Mouse (Mus musculus) midbrain, embryonic 12.5 days (tissue): ENCODE data around the gene Slc6a21. TPM values are rescaled to one million over a fixed set of nuclear protein-coding genes. Genes with fewer than 3 reads are reported as not detected.

Experiments used
- ATAC-seq: fragments of 200-750 bp; cut with Nextera tagmentation; 2 replicates; pipeline ENCODE4 v1.8.0; 2017; ENCODE audit warnings: low read depth, moderate TSS enrichment, moderate library complexity; ENCODE audit not compliant: low FRiP score
- H3K27ac ChIP-seq: fragments of 300-500 bp; sonication (generic); replicated peaks from 2 replicates; pipeline ENCODE4 v1.5.1; 2016; ENCODE audit warnings: mild to moderate bottlenecking
- H3K27me3 ChIP-seq: fragments of 300-500 bp; sonication (generic); 2 replicates; pipeline ENCODE4 v1.6.1; 2016; ENCODE audit warnings: mild to moderate bottlenecking
- H3K36me3 ChIP-seq: fragments of 300-500 bp; sonication (generic); 2 replicates; pipeline ENCODE4 v1.6.1; 2016
- H3K4me1 ChIP-seq: fragments of 300-500 bp; sonication (generic); 2 replicates; pipeline ENCODE4 v1.6.1; 2016
- H3K4me2 ChIP-seq: fragments of 300-500 bp; sonication (generic); replicated peaks from 2 replicates; pipeline ENCODE4 v1.6.1; 2016; ENCODE audit warnings: mild to moderate bottlenecking, moderate library complexity
- H3K4me3 ChIP-seq: fragments of 300-500 bp; sonication (generic); 2 replicates; pipeline ENCODE4 v1.5.1; 2016; ENCODE audit warnings: mild to moderate bottlenecking
- H3K9ac ChIP-seq: fragments of 300-500 bp; sonication (generic); replicated peaks from 2 replicates; pipeline ENCODE4 v1.6.1; 2016; ENCODE audit warnings: mild to moderate bottlenecking, moderate library complexity
- H3K9me3 ChIP-seq: fragments of 300-500 bp; sonication (generic); 2 replicates; pipeline ENCODE4 v1.6.1; 2016; ENCODE audit warnings: mild to moderate bottlenecking
- WGBS: fragments of 180-500 bp; shearing (Covaris S2); methylation state at CpG from one replicate; pipeline ENCODE4 v1.1.7; 2016; 5-methylcytosine and 5-hydroxymethylcytosine counted together
- polyA plus RNA-seq: library from polyadenylated mRNA; unstranded; fragments of >200 nt; fragmentation: Nextera tagmentation; extraction: Ambion mirVana; gene quantifications from 2 replicates; pipeline ENCODE4 v1.2.1, GENCODE M21; 2016

The Slc6a21 gene
- polyA plus RNA-seq, 1 experiment from 2014 or later = not detected

- no peak overlapping the region for H3K9ac ChIP-seq
- 94% methylated on average over 5 of the region's 5 CpGs for WGBS
- no peaks in the 10 kb centered on the region for H3K9me3 ChIP-seq
- no peak overlapping the region for H3K4me3 ChIP-seq
- H3K36me3 ChIP-seq = 0 out of 2 replicates have a peak, but pooled peaks cover 4% of the 10 kb centered on the region
- H3K27ac ChIP-seq = no peak overlapping the region
- ATAC-seq = no peak
- no peak overlapping the region for H3K4me2 ChIP-seq
- H3K27me3 ChIP-seq = no peaks in the 10 kb centered on the region
- no peaks in the 10 kb centered on the region for H3K4me1 ChIP-seq
Measured at GRCm38 (mm10) chr7:45323069-45323468, 45.8 kb downstream of the Slc6a21 start.

GRCm38 (mm10) chr7:45325800-45326199 is 48.5 kb downstream of the Slc6a21 start:
- Histone ChIP-seq H3K9me3 (no peaks in the 10 kb centered on the region), H3K36me3 (0 out of 2 replicates have a peak, but pooled peaks cover 4% of the 10 kb centered on the region), H3K4me2 (no peak overlapping the region), H3K27ac (no peak overlapping the region), H3K27me3 (no peaks in the 10 kb centered on the region), H3K4me3 (no peak overlapping the region), H3K9ac (no peak overlapping the region), H3K4me1 (no peaks in the 10 kb centered on the region)
- ATAC-seq = no peak

- 81% methylated on average over 13 of the region's 13 CpGs for WGBS
- no peak for ATAC-seq
- Histone ChIP-seq H3K4me3 (no peak overlapping the region), H3K27ac (no peak overlapping the region), H3K4me2 (no peak overlapping the region), H3K27me3 (peaks cover 13% of the 10 kb centered on the region), H3K4me1 (peaks cover 18% of the 10 kb centered on the region), H3K9ac (no peak overlapping the region), H3K9me3 (no peaks in the 10 kb centered on the region), H3K36me3 (0 out of 2 replicates have a peak, but pooled peaks cover 4% of the 10 kb centered on the region)
Measured at GRCm38 (mm10) chr7:45328841-45329475, 51.6 kb downstream of the Slc6a21 start.

GRCm38 (mm10) chr7:45331502-45331901 is 54.2 kb downstream of the Slc6a21 start:
- H3K4me3 ChIP-seq = no peak overlapping the region
- no peak overlapping the region for H3K27ac ChIP-seq
- H3K4me1 ChIP-seq = peaks cover 29% of the 10 kb centered on the region
- H3K9ac ChIP-seq = no peak overlapping the region
- 84% methylated on average over 6 of the region's 6 CpGs for WGBS
- H3K36me3 ChIP-seq = no peaks in the 10 kb centered on the region
- H3K9me3 ChIP-seq = no peaks in the 10 kb centered on the region
- peaks cover 36% of the 10 kb centered on the region for H3K27me3 ChIP-seq
- no peak for ATAC-seq
- no peak overlapping the region for H3K4me2 ChIP-seq

- 4% methylated on average over 22 of the region's 22 CpGs for WGBS
- peak overlapping the region; percentile 96 for H3K4me2 ChIP-seq
- peak overlapping the region; percentile 57 for H3K4me3 ChIP-seq
- H3K27ac ChIP-seq = no peak overlapping the region
- peaks cover 32% of the 10 kb centered on the region for H3K4me1 ChIP-seq
- no peaks in the 10 kb centered on the region for H3K9me3 ChIP-seq
- peak overlapping the region; percentile 71 for H3K9ac ChIP-seq
- no peaks in the 10 kb centered on the region for H3K36me3 ChIP-seq
- ATAC-seq = peak; percentile 57
- H3K27me3 ChIP-seq = peaks cover 50% of the 10 kb centered on the region
Measured at GRCm38 (mm10) chr7:45332685-45333425, 55.5 kb downstream of the Slc6a21 start.

- Histone ChIP-seq H3K4me1 (peaks cover 38% of the 10 kb centered on the region), H3K9me3 (no peaks in the 10 kb centered on the region), H3K27me3 (peaks cover 54% of the 10 kb centered on the region), H3K36me3 (no peaks in the 10 kb centered on the region), H3K4me3 (peak within 1 kb of the TSS; percentile 57), H3K9ac (peak within 1 kb of the TSS; percentile 71), H3K4me2 (peak within 1 kb of the TSS; percentile 96), H3K27ac (no peak within 1 kb of the TSS; the same call in 1 of the 2 replicates)
- WGBS = under 1% methylated on average over 38 of the region's 38 CpGs
- peak; percentile 64 for ATAC-seq
Measured at GRCm38 (mm10) chr7:45333431-45333982, 56.2 kb downstream of the Slc6a21 start, which contains the start of gene Trpm4. Trpm4 (minus strand) TSS chr7:45333780.

GRCm38 (mm10) chr7:45334605-45335004 is 57.3 kb downstream of the Slc6a21 start:
- ATAC-seq = no peak
- Histone ChIP-seq H3K9me3 (no peaks in the 10 kb centered on the region), H3K4me2 (no peak overlapping the region), H3K36me3 (no peaks in the 10 kb centered on the region), H3K4me3 (no peak overlapping the region), H3K4me1 (peaks cover 49% of the 10 kb centered on the region), H3K27me3 (peaks cover 54% of the 10 kb centered on the region), H3K9ac (no peak overlapping the region), H3K27ac (no peak overlapping the region)
- WGBS = 30% methylated on average over 3 of the region's 3 CpGs

- 38% methylated on average over 5 of the region's 5 CpGs for WGBS
- Histone ChIP-seq H3K4me2 (peak within 1 kb of the TSS; percentile 96), H3K27me3 (peaks cover 54% of the 10 kb centered on the region)
Measured at GRCm38 (mm10) chr7:45335056-45335455, 57.7 kb downstream of the Slc6a21 start, which contains the start of gene Hrc. Hrc (plus strand) TSS chr7:45335290.

GRCm38 (mm10) chr7:45336319-45336718 is 59.0 kb downstream of the Slc6a21 start:
- WGBS = 86% methylated on average over 4 of the region's 4 CpGs
- Histone ChIP-seq H3K4me2 (no peak overlapping the region), H3K27ac (no peak overlapping the region), H3K4me1 (peaks cover 64% of the 10 kb centered on the region), H3K9me3 (no peaks in the 10 kb centered on the region), H3K36me3 (no peaks in the 10 kb centered on the region), H3K4me3 (no peak overlapping the region), H3K9ac (no peak overlapping the region), H3K27me3 (peaks cover 63% of the 10 kb centered on the region)
- ATAC-seq = no peak

More at GRCm38 (mm10) chr7:45335056-45335455, 57.7 kb downstream of the Slc6a21 start, which contains the start of gene Hrc:
- Histone ChIP-seq H3K4me1 (peaks cover 53% of the 10 kb centered on the region), H3K36me3 (no peaks in the 10 kb centered on the region), H3K4me3 (no peak within 1 kb of the TSS; the same call in 1 of the 2 replicates), H3K9ac (peak within 1 kb of the TSS; percentile 71; the same call in 1 of the 2 replicates), H3K9me3 (no peaks in the 10 kb centered on the region), H3K27ac (no peak within 1 kb of the TSS)
- ATAC-seq = no peak

- H3K4me1 ChIP-seq = peaks cover 61% of the 10 kb centered on the region
Measured at GRCm38 (mm10) chr7:45337469-45337868, 60.2 kb downstream of the Slc6a21 start.

GRCm38 (mm10) chr7:45338161-45338911 is 61.0 kb downstream of the Slc6a21 start:
- Histone ChIP-seq H3K9me3 (no peaks in the 10 kb centered on the region), H3K4me2 (peak overlapping the region; percentile 86), H3K9ac (0 out of 2 replicates have a peak overlapping the region, but pooled peaks have one; percentile 68), H3K27ac (no peak overlapping the region), H3K36me3 (no peaks in the 10 kb centered on the region; the same call in 1 of the 2 replicates), H3K27me3 (peaks cover 66% of the 10 kb centered on the region), H3K4me1 (peaks cover 52% of the 10 kb centered on the region), H3K4me3 (no peak overlapping the region)
- ATAC-seq = no peak
- WGBS = 1% methylated on average over 13 of the region's 14 CpGs

More at GRCm38 (mm10) chr7:45337469-45337868, 60.2 kb downstream of the Slc6a21 start:
- 16% methylated on average over 4 of the region's 4 CpGs for WGBS
- H3K36me3 ChIP-seq = no peaks in the 10 kb centered on the region
- no peak overlapping the region for H3K4me2 ChIP-seq
- no peak for ATAC-seq
- no peak overlapping the region for H3K4me3 ChIP-seq
- no peak overlapping the region for H3K9ac ChIP-seq
- H3K27ac ChIP-seq = no peak overlapping the region
- no peaks in the 10 kb centered on the region for H3K9me3 ChIP-seq
- peaks cover 68% of the 10 kb centered on the region for H3K27me3 ChIP-seq
